In genomic region chr1:75445141-75445701, GRCm38 (mm10) we compare ENCODE assay signal across 10 mouse cellular contexts. TPM values are rescaled to one million over a fixed set of nuclear protein-coding genes. Genes with fewer than 3 reads are reported as not detected.
DNase-seq lines count a peak whose midpoint lies in the region; ATAC-seq and TF ChIP-seq lines count a peak whose summit lies in the region.
"Had no signal": no experiment of that assay in that cellular context is flagged by ENCODE, and none has a peak within 500 bp of the region (broad histone marks: within the 10 kb centered on the region; RNA-seq: fewer than 3 reads in every experiment).

No protein-coding gene starts in this region.

- peaks cover 33% of the 10 kb centered on the region for H3K36me3 ChIP-seq in heart, embryonic 12.5 days
- peaks cover 42% of the 10 kb centered on the region for H3K36me3 ChIP-seq in G1E (replicated peaks)
- H3K36me3 ChIP-seq in forebrain, postnatal 0 days (ENCODE audit: insufficient read depth), result peaks cover 7% of the 10 kb centered on the region; the same call in 1 of the 2 replicates

- H3K9me3 ChIP-seq in heart, embryonic 12.5 days (replicated peaks), result no peaks in the 10 kb centered on the region
- no peaks in the 10 kb centered on the region for H3K9me3 ChIP-seq in G1E (replicated peaks)
- H3K9me3 ChIP-seq in forebrain, postnatal 0 days (ENCODE audit: low read length), result no peaks in the 10 kb centered on the region
- H3K9me3 ChIP-seq: embryonic facial prominence, embryonic 15.5 days had no signal

- H3K4me2 ChIP-seq in heart, embryonic 12.5 days, result peak overlapping the region; percentile 75
- peak overlapping the region; percentile 23 for H3K4me2 ChIP-seq in forebrain, postnatal 0 days (ENCODE audit: low read depth)

- H3K4me1 ChIP-seq in heart, embryonic 12.5 days (replicated peaks), result peaks cover 63% of the 10 kb centered on the region
- H3K4me1 ChIP-seq in G1E (ENCODE audit: insufficient read depth, low read depth, low read length), result peaks cover 92% of the 10 kb centered on the region
- H3K4me1 ChIP-seq in forebrain, postnatal 0 days (ENCODE audit: insufficient read depth), result peaks cover 19% of the 10 kb centered on the region

- 0 out of 2 replicates have a peak overlapping the region, but pooled peaks have one; percentile 62 for H3K9ac ChIP-seq in heart, embryonic 12.5 days
- H3K9ac ChIP-seq in forebrain, postnatal 0 days, result 0 out of 2 replicates have a peak overlapping the region, but pooled peaks have one; percentile 22
- H3K9ac ChIP-seq: embryonic facial prominence, embryonic 15.5 days had no signal

- DNase-seq in heart, postnatal 36 days, result no peak
- DNase-seq in G1E (ENCODE audit: low spot score), result peak; percentile 64
- DNase-seq in forebrain, postnatal 0 days, result peak; percentile 51
- no peak for DNase-seq in urinary bladder, adult 18-20 months (ENCODE audit: low spot score in 2 of 2)
- DNase-seq in ovary, postnatal 10 days (ENCODE audit: low spot score), result no peak

- ATAC-seq in heart, embryonic 12.5 days (ENCODE audit: insufficient number of reproducible peaks, low FRiP score), result no peak
- peak; percentile 2; the same call in 1 of the 2 replicates for ATAC-seq in G1E (ENCODE audit: extremely low read depth, insufficient number of reproducible peaks, low FRiP score, poor library complexity, severe bottlenecking)
- peak; percentile 19 for ATAC-seq in forebrain, postnatal 0 days
- ATAC-seq in megakaryocyte progenitor cell, adult 5-6 weeks (replicated peaks; ENCODE audit: poor library complexity), result peak; percentile 16; the same call in 1 of the 2 replicates
- no peak for ATAC-seq in monocyte, adult 5-6 weeks (replicated peaks; ENCODE audit: insufficient number of reproducible peaks, low FRiP score, low TSS enrichment, poor library complexity, severe bottlenecking)

- TF ChIP-seq CTCF in G1E (IDR thresholded peaks at IDR 0.05; ENCODE audit: low read depth, low read length), result no peak
- no peak for TF ChIP-seq CTCF in forebrain, postnatal 0 days (IDR thresholded peaks at IDR 0.05; ENCODE audit: low read depth)

- H3K27ac ChIP-seq in heart, embryonic 12.5 days (ENCODE audit: poor library complexity, severe bottlenecking), result no peak overlapping the region
- H3K27ac ChIP-seq in forebrain, postnatal 0 days (ENCODE audit: low read depth, low read length), result no peak overlapping the region
- H3K27ac ChIP-seq: embryonic facial prominence, embryonic 15.5 days had no signal

- H3K4me3 ChIP-seq in heart, embryonic 12.5 days, result no peak overlapping the region
- H3K4me3 ChIP-seq in G1E (ENCODE audit: low read depth, low read length), result peak overlapping the region; percentile 69
- no peak overlapping the region for H3K4me3 ChIP-seq in forebrain, postnatal 0 days (ENCODE audit: low read depth, low read length)

- 7% methylated on average over 9 of the region's 9 CpGs for WGBS in heart, embryonic 12.5 days
- 11% methylated on average over 9 of the region's 9 CpGs for WGBS in forebrain, postnatal 0 days

- intact Hi-C loops in heart, postnatal 36 days (cut with DNase I), result loop anchor here (1.0 kb wide), 1 partner anchor 114 kb away; no protein-coding TSS in a partner anchor

- H3K27me3 ChIP-seq in heart, embryonic 12.5 days (replicated peaks), result peaks cover 61% of the 10 kb centered on the region
- H3K27me3 ChIP-seq in G1E (ENCODE audit: insufficient read depth, low read length), result peaks cover 10% of the 10 kb centered on the region; the same call in 1 of the 2 replicates
- H3K27me3 ChIP-seq in forebrain, postnatal 0 days (ENCODE audit: insufficient read depth, low read length), result peaks cover 35% of the 10 kb centered on the region

RNA-seq across cellular contexts. Expression of gene Asic4, which starts 5.0 kb away (rescaled TPM):
- polyA plus RNA-seq in heart, embryonic 12.5 days (2016; fragmentation: Nextera tagmentation; extraction: Ambion mirVana), result 0.24 and 0.33 TPM in 2 replicates
- total RNA-seq in heart, postnatal 36 days (2021), result not detected
- total RNA-seq in G1E (2014; fragmentation: Nextera tagmentation) (1.1 and 2.9 TPM in 2 replicates), G1E (2017) (1.7 and 2.6 TPM in 2 replicates)
- polyA plus RNA-seq in G1E (2012), result 8.7 and 8.8 TPM in 2 replicates
- total RNA-seq in forebrain, postnatal 0 days (2014; rRNA removed), result 21.2 and 21.4 TPM in 2 replicates
- polyA plus RNA-seq in forebrain, postnatal 0 days (2015; fragmentation: Nextera tagmentation; extraction: Ambion mirVana), result 6.3 and 7.7 TPM in 2 replicates
- not detected in 2 replicates for total RNA-seq in megakaryocyte progenitor cell, adult 5-6 weeks (2015)
- total RNA-seq in megakaryocyte progenitor cell, adult 5-6 weeks (2017), result not detected in 2 replicates
- total RNA-seq in monocyte, adult 5-6 weeks (2017), result not detected in 3 replicates
- total RNA-seq: CH12.LX had no signal

RNA-seq across cellular contexts. Expression of gene Gmppa, which starts 9.5 kb away (rescaled TPM):
- 67.7 and 69.1 TPM in 2 replicates for polyA plus RNA-seq in heart, embryonic 12.5 days (2016; fragmentation: Nextera tagmentation; extraction: Ambion mirVana)
- total RNA-seq in heart, postnatal 36 days (2021), result 10 to 100 TPM; 35.5 to 39.9 TPM
- 179 and 182 TPM in 2 replicates for total RNA-seq in G1E (2014; fragmentation: Nextera tagmentation)
- total RNA-seq in G1E (2017), result 178 and 183 TPM in 2 replicates
- 328 and 349 TPM in 2 replicates for polyA plus RNA-seq in G1E (2012)
- total RNA-seq in forebrain, postnatal 0 days (2014; rRNA removed), result 57.3 and 68.3 TPM in 2 replicates
- polyA plus RNA-seq in forebrain, postnatal 0 days (2015; fragmentation: Nextera tagmentation; extraction: Ambion mirVana), result 64.0 and 64.9 TPM in 2 replicates
- total RNA-seq in megakaryocyte progenitor cell, adult 5-6 weeks (2015), result 65.8 and 74.1 TPM in 2 replicates
- 87.0 and 98.6 TPM in 2 replicates for total RNA-seq in megakaryocyte progenitor cell, adult 5-6 weeks (2017)
- 39.2 to 56.0 TPM (median 55.4 TPM) in 3 replicates for total RNA-seq in monocyte, adult 5-6 weeks (2017)

RNA-seq across cellular contexts. Expression of gene Chpf, which starts 33.9 kb away (rescaled TPM):
- polyA plus RNA-seq in heart, embryonic 12.5 days (2016; fragmentation: Nextera tagmentation; extraction: Ambion mirVana), result 35.2 and 37.8 TPM in 2 replicates
- 10 to 100 TPM; 25.5 to 26.8 TPM for total RNA-seq in heart, postnatal 36 days (2021)
- total RNA-seq in G1E (2014; fragmentation: Nextera tagmentation), result 19.9 and 23.6 TPM in 2 replicates
- total RNA-seq in G1E (2017), result 12.0 and 16.6 TPM in 2 replicates
- polyA plus RNA-seq in G1E (2012), result 119 and 121 TPM in 2 replicates
- total RNA-seq in forebrain, postnatal 0 days (2014; rRNA removed), result 65.9 and 80.4 TPM in 2 replicates
- polyA plus RNA-seq in forebrain, postnatal 0 days (2015; fragmentation: Nextera tagmentation; extraction: Ambion mirVana), result 55.5 and 56.8 TPM in 2 replicates
- 0.27 and 0.83 TPM in 2 replicates for total RNA-seq in megakaryocyte progenitor cell, adult 5-6 weeks (2015)
- 0.57 and 2.0 TPM in 2 replicates for total RNA-seq in megakaryocyte progenitor cell, adult 5-6 weeks (2017)
- total RNA-seq in monocyte, adult 5-6 weeks (2017), result 3.6 to 11.4 TPM (median 4.3 TPM) in 3 replicates

RNA-seq across cellular contexts. Expression of gene Tmem198, which starts 34.1 kb away (rescaled TPM):
- 0.41 and 0.49 TPM in 2 replicates for polyA plus RNA-seq in heart, embryonic 12.5 days (2016; fragmentation: Nextera tagmentation; extraction: Ambion mirVana)
- under 1 TPM; 0.11 to 0.19 TPM for total RNA-seq in heart, postnatal 36 days (2021)
- 0.30 TPM in 1 of 2 replicates, not detected in the other for total RNA-seq in G1E (2014; fragmentation: Nextera tagmentation)
- total RNA-seq in G1E (2017), result 0.76 and 1.1 TPM in 2 replicates
- polyA plus RNA-seq in G1E (2012), result 4.0 and 4.8 TPM in 2 replicates
- total RNA-seq in forebrain, postnatal 0 days (2014; rRNA removed), result 54.8 and 58.0 TPM in 2 replicates
- polyA plus RNA-seq in forebrain, postnatal 0 days (2015; fragmentation: Nextera tagmentation; extraction: Ambion mirVana), result 61.2 and 70.8 TPM in 2 replicates
- total RNA-seq in megakaryocyte progenitor cell, adult 5-6 weeks (2015), result not detected in 2 replicates
- total RNA-seq in megakaryocyte progenitor cell, adult 5-6 weeks (2017), result 2.9 TPM in 1 of 2 replicates, not detected in the other
- total RNA-seq in monocyte, adult 5-6 weeks (2017), result 0.21 to 3.7 TPM (median 0.86 TPM) in 3 replicates

Comparison
In these comparisons a context has a peak if more than half of its experiments do, and no peak if none do; other contexts are left out.
1. ATAC-seq: peak in G1E (single experiment), forebrain, postnatal 0 days (single experiment) and megakaryocyte progenitor cell, adult 5-6 weeks (single experiment); none in heart, embryonic 12.5 days (single experiment) and monocyte, adult 5-6 weeks (single experiment).
2. DNase-seq: peak in G1E (single experiment) and forebrain, postnatal 0 days (single experiment); none in heart, postnatal 36 days (0 of 2), urinary bladder, adult 18-20 months (0 of 2) and ovary, postnatal 10 days (single experiment).